Mouse (Mus musculus): ENCODE data around the gene Mpnd. TPM values are rescaled to one million over a fixed set of nuclear protein-coding genes. Genes with fewer than 3 reads are reported as not detected.

Gene Mpnd
- total and polyA plus RNA-seq, 3 experiments, result 24.5 to 55.1 (median 26.8) TPM

DNA sequence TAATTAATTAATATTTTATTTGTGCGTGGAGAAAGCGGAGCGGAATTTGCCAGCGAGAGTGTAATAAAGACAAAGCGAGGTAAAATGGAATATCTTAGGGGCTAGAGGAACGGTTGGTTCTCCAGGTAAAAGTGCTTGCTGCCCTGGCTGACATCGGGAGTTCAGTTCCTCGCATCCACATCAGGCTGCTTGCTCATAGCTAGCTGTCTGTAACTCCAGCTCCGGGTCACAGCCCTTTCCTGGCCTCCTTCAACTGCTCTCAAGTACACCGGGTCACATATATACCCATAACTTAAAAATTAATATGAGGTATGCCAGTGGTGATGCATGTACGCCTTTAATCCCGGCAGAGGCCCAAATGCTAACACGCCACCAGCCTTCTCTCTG, 31.4 kb downstream of the Mpnd start:
- peaks cover 58% of the 10 kb centered on the region for H3K79me2 ChIP-seq (replicated peaks; ENCODE audit: control insufficient read depth, extremely low read depth, insufficient read depth, poor library complexity, severe bottlenecking)
- H3K36me3 ChIP-seq (replicated peaks in 1 of 2; ENCODE audit: control insufficient read depth in 1 of 2, insufficient read depth in 1 of 2, low read length in 1 of 2), result peaks cover 4 to 23% of the 10 kb centered on the region in 2 experiments
- TF ChIP-seq TBP (conservative IDR thresholded peaks at IDR 0.05; ENCODE audit: low read depth, low read length), result 0 out of 2 replicates have a peak, but pooled peaks have one; percentile 12
- TF ChIP-seq RCOR1 (conservative IDR thresholded peaks at IDR 0.05; ENCODE audit: low read depth, low read length), result no peak
- TF ChIP-seq PAX5 (IDR thresholded peaks at IDR 0.05; ENCODE audit: low read length), result no peak
- no peak for TF ChIP-seq ZKSCAN1 (IDR thresholded peaks at IDR 0.05; ENCODE audit: borderline replicate concordance, low read depth, low read length)
- no peak for TF ChIP-seq MXI1 (IDR thresholded peaks at IDR 0.05; ENCODE audit: low read depth, low read length)
- TF ChIP-seq CTCF (conservative IDR thresholded peaks at IDR 0.05 in 1 of 2, IDR thresholded peaks at IDR 0.05 in 1 of 2; ENCODE audit: low read depth in 2 of 2, low read length in 2 of 2), result peak in 1 of 2 experiments; percentile 8; a peak in 1 of 4 replicates
- TF ChIP-seq JUND (conservative IDR thresholded peaks at IDR 0.05; ENCODE audit: low read depth, low read length), result no peak
- no peak for TF ChIP-seq MAX (IDR thresholded peaks at IDR 0.05; ENCODE audit: low read length)
- no peak for TF ChIP-seq E2F4 (IDR thresholded peaks at IDR 0.05; ENCODE audit: insufficient replicate concordance, low read depth, low read length)
- no peak for TF ChIP-seq ZNF384 (IDR thresholded peaks at IDR 0.05; ENCODE audit: low read depth, low read length)
- peak overlapping the region; percentile 49 for H3K4me2 ChIP-seq (ENCODE audit: insufficient read depth, low read depth, poor library complexity, severe bottlenecking)
- peak overlapping the region; percentile 20 to 63 (median 52) for H3K4me3 ChIP-seq (replicated peaks in 1 of 3; ENCODE audit: low read depth in 2 of 3, low read length in 2 of 3, poor library complexity in 1 of 3)
- no peaks in the 10 kb centered on the region for H3K27me3 ChIP-seq (replicated peaks)
- no peaks in the 10 kb centered on the region for H3K9me3 ChIP-seq (replicated peaks; ENCODE audit: low read length)
- DNase-seq (ENCODE audit: extremely low read depth), result no peak
- in situ Hi-C loops (cut with MboI; ENCODE audit: low pct_ligation_motif_present, low pct_unique_long_range_greater_than_20kb, low sequenced_read_pairs), result no loop called here
- no peak overlapping the region for H3K27ac ChIP-seq (ENCODE audit: insufficient read depth, low read depth)
- H3K9ac ChIP-seq (ENCODE audit: insufficient read depth, low read depth), result peak overlapping the region; percentile 50
- dilution Hi-C loops (cut with MboI; ENCODE audit: extremely low pct_ligation_motif_present, extremely low pct_unique_long_range_greater_than_20kb, low sequenced_read_pairs), result no loop called here
- H3K4me1 ChIP-seq (ENCODE audit: control insufficient read depth in 1 of 2, insufficient read depth in 2 of 2), result peaks cover 16 to 47% of the 10 kb centered on the region in 2 experiments

DNA sequence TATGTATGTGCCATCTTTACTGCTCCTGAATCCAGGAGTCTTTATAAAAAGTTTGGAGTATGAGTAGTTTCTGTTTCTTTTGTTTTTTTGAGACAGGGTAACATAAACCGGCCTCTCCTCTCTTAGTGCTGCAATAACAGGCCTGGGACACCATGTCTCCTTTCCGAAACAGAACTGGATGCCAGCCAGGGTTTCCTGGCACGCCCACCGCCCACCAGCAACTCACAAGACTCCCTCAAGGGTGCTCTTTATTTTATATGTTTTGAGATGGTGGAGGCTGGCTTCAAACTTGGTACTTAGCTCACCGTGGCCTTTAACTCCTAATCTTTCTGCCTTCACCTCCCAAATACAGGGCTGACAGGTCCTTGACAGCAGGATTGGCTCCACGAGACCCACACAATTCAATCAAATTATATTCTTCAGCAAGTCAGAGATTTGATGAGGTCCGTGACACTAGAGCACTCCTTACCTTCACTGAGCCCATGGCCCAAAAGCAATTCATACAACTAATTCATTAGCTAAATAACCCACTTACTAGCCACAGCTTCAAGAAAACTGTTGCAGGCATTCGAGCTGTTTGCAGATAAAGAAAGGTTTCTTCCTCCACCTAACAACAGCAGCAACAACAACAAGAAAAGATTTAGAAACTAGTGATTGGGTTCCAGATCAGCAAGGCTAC, 33.2 kb downstream of the Mpnd start:
- no peaks in the 10 kb centered on the region for H3K27me3 ChIP-seq (replicated peaks)
- peaks cover 5 to 48% of the 10 kb centered on the region in 2 experiments; a peak in 3 of 4 replicates for H3K4me1 ChIP-seq (ENCODE audit: control insufficient read depth in 1 of 2, insufficient read depth in 2 of 2)
- dilution Hi-C loops (cut with MboI; ENCODE audit: extremely low pct_ligation_motif_present, extremely low pct_unique_long_range_greater_than_20kb, low sequenced_read_pairs), result no loop called here
- H3K4me3 ChIP-seq (replicated peaks in 1 of 3; ENCODE audit: low read depth in 2 of 3, low read length in 2 of 3, poor library complexity in 1 of 3), result no peak overlapping the region
- H3K27ac ChIP-seq (ENCODE audit: insufficient read depth, low read depth), result no peak overlapping the region
- H3K9ac ChIP-seq (ENCODE audit: insufficient read depth, low read depth), result no peak overlapping the region
- no peak for DNase-seq (ENCODE audit: extremely low read depth)
- in situ Hi-C loops (cut with MboI; ENCODE audit: low pct_ligation_motif_present, low pct_unique_long_range_greater_than_20kb, low sequenced_read_pairs), result no loop called here
- H3K36me3 ChIP-seq (replicated peaks in 1 of 2; ENCODE audit: control insufficient read depth in 1 of 2, insufficient read depth in 1 of 2, low read length in 1 of 2), result peaks cover 6 to 22% of the 10 kb centered on the region in 2 experiments
- no peak overlapping the region for H3K4me2 ChIP-seq (ENCODE audit: insufficient read depth, low read depth, poor library complexity, severe bottlenecking)
- H3K79me2 ChIP-seq (replicated peaks; ENCODE audit: control insufficient read depth, extremely low read depth, insufficient read depth, poor library complexity, severe bottlenecking), result peaks cover 60% of the 10 kb centered on the region
- H3K9me3 ChIP-seq (replicated peaks; ENCODE audit: low read length), result no peaks in the 10 kb centered on the region
- no peak for TF ChIP-seq GABPA (IDR thresholded peaks at IDR 0.05; ENCODE audit: insufficient replicate concordance, low read depth, low read length)
- TF ChIP-seq POLR2A (IDR thresholded peaks at IDR 0.05; ENCODE audit: low read depth, low read length), result no peak
- TF ChIP-seq ZKSCAN1 (IDR thresholded peaks at IDR 0.05; ENCODE audit: borderline replicate concordance, low read depth, low read length), result no peak
- no peak for TF ChIP-seq NRF1 (IDR thresholded peaks at IDR 0.05; ENCODE audit: low read depth, low read length)
- no peak for TF ChIP-seq ZC3H11A (IDR thresholded peaks at IDR 0.05; ENCODE audit: low read depth, low read length)
- TF ChIP-seq PAX5 (IDR thresholded peaks at IDR 0.05; ENCODE audit: low read length), result no peak
- TF ChIP-seq KAT2A (IDR thresholded peaks at IDR 0.05; ENCODE audit: insufficient replicate concordance, low read length), result no peak
- no peak for TF ChIP-seq UBTF (IDR thresholded peaks at IDR 0.05; ENCODE audit: low read depth, low read length)
- no peak for TF ChIP-seq EP300 (IDR thresholded peaks at IDR 0.05; ENCODE audit: low read length)
- no peak for TF ChIP-seq ELF1 (IDR thresholded peaks at IDR 0.05; ENCODE audit: low read depth, low read length)
- TF ChIP-seq MAZ (IDR thresholded peaks at IDR 0.05; ENCODE audit: low read depth, low read length), result no peak
- no peak for TF ChIP-seq IRF4 (IDR thresholded peaks at IDR 0.05; ENCODE audit: low read depth, low read length)
- TF ChIP-seq NELFE (IDR thresholded peaks at IDR 0.05; ENCODE audit: low read depth, low read length), result no peak
- no peak for TF ChIP-seq ETS1 (conservative IDR thresholded peaks at IDR 0.05; ENCODE audit: low read depth, low read length)
